Comparison of ENCODE assay signal across 8 mouse cellular contexts in the genomic region with DNA sequence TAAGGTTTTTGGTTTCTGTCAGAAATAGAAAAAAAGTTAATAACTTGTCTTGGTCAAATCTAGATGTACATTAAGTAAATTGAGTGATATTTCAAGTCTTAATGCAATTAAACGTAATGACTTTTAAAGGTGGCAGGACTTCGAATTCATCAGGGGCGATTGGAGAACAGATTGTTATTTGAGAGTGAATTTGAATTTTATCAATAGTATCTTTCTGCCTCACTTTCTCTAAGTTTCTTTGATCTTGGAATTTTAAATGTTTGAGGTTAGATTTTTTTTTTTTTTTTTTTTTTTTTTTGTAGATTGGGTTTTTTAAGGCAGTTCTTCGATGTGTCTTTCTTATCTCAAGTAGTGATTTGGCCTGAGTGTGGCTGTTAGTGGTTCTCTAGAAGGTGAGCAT. TPM values are rescaled to one million over a fixed set of nuclear protein-coding genes. Genes with fewer than 3 reads are reported as not detected.
DNase-seq lines count a peak whose midpoint lies in the region; ATAC-seq and TF ChIP-seq lines count a peak whose summit lies in the region.

No protein-coding gene starts in this region.

- DNase-seq in kidney, postnatal 0 days (ENCODE audit: low spot score) = no peak
- no peak for DNase-seq in kidney, postnatal 10 days
- no peak for DNase-seq in forebrain, embryonic 14.5 days (ENCODE audit: low spot score)
- no peak for DNase-seq in adrenal gland, adult (ENCODE audit: inconsistent age in 2 of 2, low spot score in 1 of 2)
- no peak for DNase-seq in adrenal gland, adult 18-20 months (ENCODE audit: low spot score in 2 of 2)
- no peak for DNase-seq in layer of hippocampus, postnatal 10 days (ENCODE audit: low spot score in 2 of 2)

- no peak overlapping the region for H3K9ac ChIP-seq in kidney, postnatal 0 days (ENCODE audit: low read depth, low read length)
- H3K9ac ChIP-seq in forebrain, embryonic 14.5 days (ENCODE audit: low read length) = no peak overlapping the region; the same call in 1 of the 2 replicates
- H3K9ac ChIP-seq in limb, embryonic 12.5 days (replicated peaks) = 0 out of 2 replicates have a peak overlapping the region, but pooled peaks have one; percentile 100
- no peak overlapping the region for H3K9ac ChIP-seq in neural tube, embryonic 12.5 days

- TF ChIP-seq CTCF in kidney, postnatal 0 days (IDR thresholded peaks at IDR 0.05; ENCODE audit: low read depth) = no peak

- WGBS in kidney, postnatal 0 days = 36% methylated on average over 4 of the region's 4 CpGs
- WGBS in forebrain, embryonic 14.5 days = 70% methylated on average over 4 of the region's 4 CpGs
- 70% methylated on average over 4 of the region's 4 CpGs for WGBS in limb, embryonic 12.5 days
- WGBS in neural tube, embryonic 12.5 days = 78% methylated on average over 4 of the region's 4 CpGs

- peak overlapping the region; percentile 92 for H3K4me3 ChIP-seq in kidney, postnatal 0 days (replicated peaks; ENCODE audit: low read depth, low read length)
- H3K4me3 ChIP-seq in forebrain, embryonic 14.5 days (ENCODE audit: low read depth, low read length) = peak overlapping the region; percentile 98
- H3K4me3 ChIP-seq in limb, embryonic 12.5 days (replicated peaks) = peak overlapping the region; percentile 98
- no peak overlapping the region for H3K4me3 ChIP-seq in neural tube, embryonic 12.5 days

- peak overlapping the region; percentile 73 for H3K4me2 ChIP-seq in kidney, postnatal 0 days (ENCODE audit: low read length)
- peak overlapping the region; percentile 77 for H3K4me2 ChIP-seq in forebrain, embryonic 14.5 days (ENCODE audit: low read length)
- peak overlapping the region; percentile 72 for H3K4me2 ChIP-seq in limb, embryonic 12.5 days
- peak overlapping the region; percentile 68 for H3K4me2 ChIP-seq in neural tube, embryonic 12.5 days (replicated peaks)

- no peaks in the 10 kb centered on the region for H3K9me3 ChIP-seq in kidney, postnatal 0 days (replicated peaks; ENCODE audit: low read length)
- H3K9me3 ChIP-seq in forebrain, embryonic 14.5 days (replicated peaks; ENCODE audit: control insufficient read depth, low read length) = no peaks in the 10 kb centered on the region
- no peaks in the 10 kb centered on the region for H3K9me3 ChIP-seq in limb, embryonic 12.5 days
- no peaks in the 10 kb centered on the region for H3K9me3 ChIP-seq in neural tube, embryonic 12.5 days

- H3K4me1 ChIP-seq in kidney, postnatal 0 days (replicated peaks; ENCODE audit: insufficient read depth, low read length) = peaks cover 14% of the 10 kb centered on the region
- peaks cover 28% of the 10 kb centered on the region for H3K4me1 ChIP-seq in forebrain, embryonic 14.5 days (ENCODE audit: control insufficient read depth, insufficient read depth, low read length)
- H3K4me1 ChIP-seq in limb, embryonic 12.5 days (replicated peaks) = peaks cover 25% of the 10 kb centered on the region
- peaks cover 23% of the 10 kb centered on the region for H3K4me1 ChIP-seq in neural tube, embryonic 12.5 days

- H3K36me3 ChIP-seq in kidney, postnatal 0 days (ENCODE audit: insufficient read depth, low read length) = peaks cover 16% of the 10 kb centered on the region
- H3K36me3 ChIP-seq in forebrain, embryonic 14.5 days (ENCODE audit: control insufficient read depth, insufficient read depth, low read length) = peaks cover 39% of the 10 kb centered on the region
- H3K36me3 ChIP-seq in limb, embryonic 12.5 days = peaks cover 44% of the 10 kb centered on the region
- H3K36me3 ChIP-seq in neural tube, embryonic 12.5 days = peaks cover 38% of the 10 kb centered on the region

- H3K27ac ChIP-seq in kidney, postnatal 0 days = no peak overlapping the region
- no peak overlapping the region for H3K27ac ChIP-seq in forebrain, embryonic 14.5 days (ENCODE audit: low read depth, low read length)
- H3K27ac ChIP-seq in limb, embryonic 12.5 days = no peak overlapping the region
- H3K27ac ChIP-seq in neural tube, embryonic 12.5 days = no peak overlapping the region

- ATAC-seq in kidney, postnatal 0 days (replicated peaks; ENCODE audit: low FRiP score, low read depth) = no peak
- no peak for ATAC-seq in forebrain, embryonic 14.5 days
- no peak for ATAC-seq in limb, embryonic 12.5 days (ENCODE audit: insufficient number of reproducible peaks, insufficient read depth, low FRiP score, low TSS enrichment, low read depth)
- no peak for ATAC-seq in neural tube, embryonic 12.5 days (ENCODE audit: low FRiP score, low read depth)

- H3K27me3 ChIP-seq in kidney, postnatal 0 days (ENCODE audit: insufficient read depth, low read length) = no peaks in the 10 kb centered on the region
- H3K27me3 ChIP-seq in forebrain, embryonic 14.5 days (replicated peaks; ENCODE audit: control insufficient read depth, insufficient read depth, low read length) = no peaks in the 10 kb centered on the region
- H3K27me3 ChIP-seq in limb, embryonic 12.5 days = no peaks in the 10 kb centered on the region
- H3K27me3 ChIP-seq in neural tube, embryonic 12.5 days (replicated peaks) = no peaks in the 10 kb centered on the region

RNA-seq across cellular contexts. Expression of a gene that starts 2.0 kb away (rescaled TPM):
- 13.8 and 14.9 TPM in 2 replicates for polyA plus RNA-seq in kidney, postnatal 0 days (2015; fragmentation: Nextera tagmentation; extraction: Ambion mirVana)
- 21.1 and 29.6 TPM in 2 replicates for polyA plus RNA-seq in forebrain, embryonic 14.5 days (2014; fragmentation: Nextera tagmentation; extraction: Ambion mirVana)
- 26.3 and 32.6 TPM in 2 replicates for polyA plus RNA-seq in limb, embryonic 12.5 days (2016; fragmentation: Nextera tagmentation; extraction: Ambion mirVana)
- 17.6 and 26.7 TPM in 2 replicates for polyA plus RNA-seq in neural tube, embryonic 12.5 days (2016; fragmentation: Nextera tagmentation; extraction: Ambion mirVana)
- 100 to 1,000 TPM; 113 to 140 TPM for total RNA-seq in adrenal gland, adult 18-20 months (2021)
- total RNA-seq in layer of hippocampus, postnatal 10 days (2021) = 100 to 1,000 TPM; 112 to 113 TPM

RNA-seq across cellular contexts. Expression of a gene that starts 45.0 kb away (rescaled TPM):
- 0.05 TPM in 1 of 2 replicates, not detected in the other for polyA plus RNA-seq in kidney, postnatal 0 days (2015; fragmentation: Nextera tagmentation; extraction: Ambion mirVana)
- 0.07 TPM in 1 of 2 replicates, not detected in the other for polyA plus RNA-seq in forebrain, embryonic 14.5 days (2014; fragmentation: Nextera tagmentation; extraction: Ambion mirVana)
- polyA plus RNA-seq in limb, embryonic 12.5 days (2016; fragmentation: Nextera tagmentation; extraction: Ambion mirVana) = not detected in 2 replicates
- polyA plus RNA-seq in neural tube, embryonic 12.5 days (2016; fragmentation: Nextera tagmentation; extraction: Ambion mirVana) = not detected in 2 replicates
- under 1 TPM; 0.16 to 0.40 TPM for total RNA-seq in adrenal gland, adult 18-20 months (2021)
- not detected for total RNA-seq in layer of hippocampus, postnatal 10 days (2021)
